Mouse (Mus musculus): ENCODE data around the gene Prodh2.

Gene Prodh2

DNA sequence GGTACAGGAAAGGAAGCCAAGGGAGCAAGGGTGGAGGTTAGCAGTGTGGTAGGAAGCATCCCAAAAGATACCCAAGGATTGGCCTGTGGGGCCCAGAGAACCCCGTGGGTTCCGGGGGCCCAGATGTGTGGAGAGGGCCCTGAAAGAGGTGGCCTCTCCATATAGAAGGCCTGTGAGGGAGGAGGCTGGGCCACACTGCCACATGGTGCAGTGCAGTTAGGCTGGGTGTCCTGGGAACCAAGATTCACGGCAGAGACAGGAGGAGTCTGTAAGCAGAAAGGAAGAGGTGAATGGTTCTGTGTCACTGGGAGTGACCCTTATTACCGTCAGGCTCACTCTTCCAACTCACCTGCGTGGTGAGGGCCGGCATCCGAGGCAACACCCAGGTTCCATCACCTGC is 47.1 kb downstream of the Prodh2 start:
- in situ Hi-C loops (cut with MboI; ENCODE audit: low sequenced_read_pairs): no loop called here

DNA sequence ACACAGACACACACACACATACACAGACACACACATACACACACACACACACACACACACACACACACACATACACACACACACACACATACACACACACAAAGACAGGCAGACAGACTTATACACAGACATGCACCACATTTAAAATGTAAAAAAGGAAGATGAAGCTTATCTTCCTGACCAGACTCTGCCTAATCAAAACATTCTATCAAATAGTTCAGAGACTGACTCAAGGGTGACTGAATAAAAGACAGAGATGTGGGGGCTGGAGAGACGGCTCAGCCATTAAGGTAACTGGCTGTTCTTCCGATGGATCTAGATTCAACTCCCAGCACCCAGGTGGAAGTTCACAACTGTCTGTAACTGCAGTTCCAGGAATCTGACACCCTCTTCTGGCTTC is 50.9 kb downstream of the Prodh2 start:
- in situ Hi-C loops (cut with MboI; ENCODE audit: low sequenced_read_pairs): no loop called here

- in situ Hi-C loops (cut with MboI; ENCODE audit: low sequenced_read_pairs): no loop called here
Observed at GRCm38 (mm10) chr7:30549880-30550279, 56.5 kb downstream of the Prodh2 start.

- in situ Hi-C loops (cut with MboI; ENCODE audit: low sequenced_read_pairs): no loop called here
Observed at GRCm38 (mm10) chr7:30550603-30551002, 57.2 kb downstream of the Prodh2 start.

- in situ Hi-C loops (cut with MboI; ENCODE audit: low sequenced_read_pairs): no loop called here
Observed at GRCm38 (mm10) chr7:30551445-30552101, 58.2 kb downstream of the Prodh2 start.

DNA sequence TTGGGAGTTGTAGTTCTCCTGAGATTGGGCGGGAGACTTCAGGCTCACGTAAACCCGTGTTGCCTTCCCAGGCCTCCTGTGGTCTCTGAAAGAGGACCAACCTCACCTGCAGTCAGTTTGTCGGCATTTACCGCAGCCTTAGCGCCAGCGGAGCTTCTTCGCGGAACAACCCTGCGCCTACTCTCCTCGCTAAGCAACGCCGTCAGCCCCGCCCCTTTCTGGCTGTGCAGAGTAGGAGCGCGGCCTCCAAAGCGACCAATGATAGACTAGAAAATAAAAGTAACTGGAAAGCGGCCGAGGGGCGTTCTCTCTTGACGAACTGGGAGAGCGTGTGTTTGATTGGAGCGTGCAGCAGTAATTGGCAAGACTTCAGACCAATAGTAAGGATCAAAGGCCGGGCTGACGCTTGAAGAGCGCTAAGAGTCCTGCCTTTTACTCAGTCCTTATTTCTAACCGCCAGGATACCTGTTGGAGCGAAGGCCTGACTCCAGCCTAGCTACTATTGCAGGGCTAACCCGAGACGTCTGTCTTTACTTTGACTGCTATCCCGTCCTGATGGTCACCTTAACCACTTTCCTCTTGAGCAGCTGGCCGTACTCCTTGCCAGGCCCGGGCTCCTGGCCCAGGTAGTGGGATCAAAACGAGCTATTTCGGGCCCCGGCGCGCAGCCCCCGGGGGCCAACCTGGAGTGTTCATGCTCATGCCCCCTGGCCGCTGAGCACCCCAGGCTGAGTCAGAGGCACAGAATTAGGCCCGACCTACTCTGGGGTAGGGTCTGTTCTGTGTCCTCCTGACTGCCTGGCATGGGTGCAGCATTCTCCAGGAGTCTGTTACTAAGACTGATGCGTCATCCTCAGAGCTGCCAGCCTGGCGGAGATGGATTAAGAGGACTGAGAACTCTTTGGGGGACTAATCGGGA is 58.9 kb downstream of the Prodh2 start, which contains the start of the genes Hspb6 and Proser3:
TSS of gene Hspb6 (plus strand) at position 77 of the 919 bp plus-strand sequence.
TSS of gene Proser3 (minus strand) at position 198 of the 919 bp plus-strand sequence.
- in situ Hi-C loops (cut with MboI; ENCODE audit: low sequenced_read_pairs): no loop called here

- in situ Hi-C loops (cut with MboI; ENCODE audit: low sequenced_read_pairs): no loop called here
Observed at GRCm38 (mm10) chr7:30553021-30553589, 59.7 kb downstream of the Prodh2 start.

- in situ Hi-C loops (cut with MboI; ENCODE audit: low sequenced_read_pairs): no loop called here
Observed at GRCm38 (mm10) chr7:30553810-30554584, 60.6 kb downstream of the Prodh2 start.

DNA sequence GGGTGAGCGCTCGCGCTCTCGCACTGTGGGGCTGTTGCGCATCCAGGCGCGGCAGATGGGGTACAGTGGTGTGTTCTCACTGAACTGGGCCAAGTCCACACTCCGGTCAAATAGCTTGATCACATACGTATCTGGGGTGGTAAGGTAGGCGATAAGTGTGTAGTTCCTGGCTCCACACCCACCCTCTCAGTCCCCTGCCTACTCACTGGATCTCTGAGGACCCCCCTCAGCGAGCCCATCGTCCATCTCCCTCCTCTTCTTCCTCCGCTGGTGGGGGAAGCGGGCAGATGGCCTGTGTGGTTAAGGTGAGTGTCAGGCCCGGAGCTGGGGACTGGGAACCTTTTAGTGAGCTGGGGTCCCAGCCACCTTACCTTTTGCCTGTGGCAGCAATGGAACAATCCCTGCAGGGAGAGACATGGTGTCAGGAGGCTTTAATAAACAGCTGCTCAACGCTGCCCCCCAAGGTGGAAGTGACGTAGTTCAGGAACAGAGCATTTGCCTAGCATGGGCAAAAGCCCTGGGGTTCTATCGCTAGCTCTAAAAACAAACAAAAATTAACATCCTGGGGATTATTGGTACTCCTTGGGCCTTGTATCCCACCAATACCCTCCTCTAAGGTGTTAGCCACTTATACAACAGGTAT is 63.6 kb downstream of the Prodh2 start:
- in situ Hi-C loops (cut with MboI; ENCODE audit: low sequenced_read_pairs): no loop called here

DNA sequence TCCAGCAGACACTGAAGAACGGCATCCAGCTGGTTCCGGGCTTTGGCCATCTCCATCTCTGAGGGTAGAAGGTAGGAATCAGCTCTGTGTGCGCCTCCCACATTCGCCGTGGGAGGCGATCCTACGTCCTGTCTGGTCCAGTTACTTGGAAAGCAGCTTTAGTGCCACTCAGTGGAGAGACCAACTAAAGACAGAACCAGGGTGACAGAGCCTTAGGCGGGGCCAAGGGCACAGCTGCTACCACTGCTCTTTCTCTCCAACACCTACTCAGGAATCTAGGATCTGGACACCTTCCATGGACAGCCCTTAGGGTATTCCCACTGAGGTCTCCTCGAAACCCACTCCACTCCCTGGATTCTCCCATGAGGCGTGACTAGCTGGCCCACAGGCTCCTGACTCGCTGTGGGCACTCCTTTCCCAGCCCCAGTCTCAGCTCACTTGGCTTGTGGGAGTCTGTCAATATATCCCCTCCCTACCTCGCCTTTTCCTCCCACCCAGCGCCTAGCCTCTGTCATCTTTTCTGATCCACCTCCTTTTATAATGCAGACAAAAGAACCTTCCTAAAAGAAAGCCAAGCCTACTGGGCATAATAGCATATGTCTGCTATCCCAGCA is 64.6 kb downstream of the Prodh2 start:
- in situ Hi-C loops (cut with MboI; ENCODE audit: low sequenced_read_pairs): no loop called here

- in situ Hi-C loops (cut with MboI; ENCODE audit: low sequenced_read_pairs): no loop called here
Observed at GRCm38 (mm10) chr7:30558656-30559442, 65.4 kb downstream of the Prodh2 start.

DNA sequence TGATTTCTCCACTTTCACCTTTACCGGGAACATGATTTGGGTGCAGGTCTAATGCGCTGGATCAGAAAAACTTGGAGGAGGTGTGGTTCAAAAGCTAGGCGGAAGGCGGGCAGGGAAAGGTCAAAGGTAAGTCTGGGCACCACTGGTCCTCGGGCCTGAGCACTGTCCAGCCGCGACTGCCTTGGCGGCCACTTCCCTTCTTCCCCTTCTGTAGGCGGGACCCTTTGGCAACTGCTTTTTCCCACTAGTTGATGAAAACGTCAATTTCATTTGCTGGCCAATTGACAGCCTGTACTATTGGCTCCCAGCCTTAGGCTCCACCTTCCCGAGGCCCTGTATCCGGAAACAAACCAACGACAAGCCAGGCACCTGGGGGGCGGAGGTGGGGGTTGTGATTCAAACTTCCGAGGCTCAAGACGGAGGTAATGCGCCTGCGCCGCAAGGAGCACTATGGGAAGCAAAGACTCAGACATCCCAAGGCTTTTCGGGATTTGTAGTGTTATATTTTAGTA is 66.1 kb downstream of the Prodh2 start, which contains the start of gene Lin37:
TSS of gene Lin37 (minus strand) at position 396 of the 512 bp plus-strand sequence.
- in situ Hi-C loops (cut with MboI; ENCODE audit: low sequenced_read_pairs): no loop called here

DNA sequence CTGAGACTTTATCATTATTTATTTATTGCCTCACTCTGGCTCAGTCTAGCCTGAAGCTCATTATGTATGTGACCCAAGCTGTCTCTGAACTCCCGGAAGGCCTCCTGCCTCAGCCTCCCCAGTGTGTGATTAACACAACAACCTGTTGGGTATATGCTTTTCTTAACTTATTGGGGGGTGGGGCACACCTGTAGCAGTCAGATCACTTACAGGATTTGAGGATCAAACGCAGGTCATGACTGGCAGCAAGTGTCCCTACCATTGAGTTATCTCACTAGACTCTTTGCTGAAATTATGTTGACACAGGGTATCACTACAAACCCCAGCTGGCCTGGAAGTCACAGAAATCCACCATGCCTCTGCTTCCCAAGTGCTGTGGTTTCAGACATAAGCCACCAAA is 66.9 kb downstream of the Prodh2 start:
- in situ Hi-C loops (cut with MboI; ENCODE audit: low sequenced_read_pairs): no loop called here

DNA sequence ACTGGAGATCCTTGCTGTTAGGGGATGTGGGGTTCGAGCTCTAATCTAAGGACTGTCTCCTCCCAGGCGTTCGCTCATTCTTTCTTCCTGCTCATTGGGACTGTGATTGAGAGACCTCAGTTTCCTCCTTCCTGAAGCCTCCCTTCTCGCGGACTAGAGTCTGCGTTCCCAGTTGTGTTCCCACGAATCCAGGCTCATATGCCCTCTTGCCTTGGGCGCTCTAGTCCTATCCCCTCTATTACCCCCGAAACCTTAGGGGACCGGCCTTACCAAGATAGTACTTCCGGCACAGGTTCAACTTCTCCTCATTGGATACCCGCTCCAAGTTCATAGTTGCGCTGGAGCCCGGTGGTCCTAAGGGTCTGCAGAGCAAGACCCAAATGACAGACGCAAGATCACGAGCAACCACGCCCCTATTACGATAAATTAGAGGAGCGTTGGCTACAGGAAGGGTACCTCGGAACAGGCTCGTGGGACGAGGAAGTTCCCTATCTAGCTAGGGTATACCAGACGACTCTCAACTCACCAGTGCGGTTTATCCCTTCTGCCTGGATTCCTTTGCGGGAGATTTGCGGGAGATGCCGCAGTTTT is 69.2 kb downstream of the Prodh2 start:
- in situ Hi-C loops (cut with MboI; ENCODE audit: low sequenced_read_pairs): no loop called here

All from CH12F3 (cell line).